Mouse (Mus musculus): ENCODE results near the gene Fbln1.

The Fbln1 gene

GRCm38 (mm10) chr15:85205792-85206702 lies at the start of gene Fbln1:
Gene Fbln1, plus strand, starts transcription at chr15:85205949.
- no peak for DNase-seq (ENCODE audit: low read depth, low spot score)

GRCm38 (mm10) chr15:85156198-85156597 lies 49.6 kb upstream of the Fbln1 start:
- no peak for DNase-seq (ENCODE audit: low read depth, low spot score)

GRCm38 (mm10) chr15:85161416-85161815 lies 44.3 kb upstream of the Fbln1 start:
- no peak for DNase-seq (ENCODE audit: low read depth, low spot score)

GRCm38 (mm10) chr15:85162693-85163663 lies 42.8 kb upstream of the Fbln1 start:
- DNase-seq (ENCODE audit: low read depth, low spot score): no peak

DNA sequence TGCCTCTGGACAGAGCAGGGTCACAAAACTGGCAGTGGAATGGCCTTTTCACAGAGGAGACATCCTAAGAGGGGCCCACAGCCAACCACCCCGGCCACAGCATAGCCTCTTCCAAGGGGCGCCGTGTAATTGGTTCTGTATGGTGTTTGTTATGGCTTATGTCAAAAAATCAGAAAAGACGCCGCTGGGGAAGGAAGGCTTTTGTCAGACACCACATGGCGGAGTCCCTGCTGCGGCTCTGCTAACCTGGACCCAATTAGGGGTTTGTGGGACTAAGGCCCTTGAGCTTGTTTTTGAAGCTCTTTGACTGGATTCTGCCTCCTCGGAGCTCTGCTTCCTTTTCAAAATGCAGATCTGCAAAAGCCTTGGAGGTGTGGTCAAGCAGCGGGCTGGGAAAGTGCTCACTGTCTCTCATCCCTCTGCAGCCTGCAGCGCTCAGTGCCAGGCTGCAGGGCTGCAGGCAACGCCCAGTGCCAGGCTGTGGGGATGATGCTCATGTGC lies 39.3 kb upstream of the Fbln1 start:
- DNase-seq (ENCODE audit: low read depth, low spot score): no peak

GRCm38 (mm10) chr15:85167086-85167679 lies 38.6 kb upstream of the Fbln1 start:
- DNase-seq (ENCODE audit: low read depth, low spot score): no peak

- no peak for DNase-seq (ENCODE audit: low read depth, low spot score)
Measured at GRCm38 (mm10) chr15:85172054-85172453, 33.7 kb upstream of the Fbln1 start.

GRCm38 (mm10) chr15:85173425-85173824 lies 32.3 kb upstream of the Fbln1 start:
- DNase-seq (ENCODE audit: low read depth, low spot score): no peak

GRCm38 (mm10) chr15:85174060-85174459 lies 31.7 kb upstream of the Fbln1 start:
- no peak for DNase-seq (ENCODE audit: low read depth, low spot score)

- peak; percentile 56 for DNase-seq (ENCODE audit: low read depth, low spot score)
Measured at GRCm38 (mm10) chr15:85177576-85177975, 28.2 kb upstream of the Fbln1 start.

GRCm38 (mm10) chr15:85178172-85178571 lies 27.6 kb upstream of the Fbln1 start:
- DNase-seq (ENCODE audit: low read depth, low spot score): no peak

DNA sequence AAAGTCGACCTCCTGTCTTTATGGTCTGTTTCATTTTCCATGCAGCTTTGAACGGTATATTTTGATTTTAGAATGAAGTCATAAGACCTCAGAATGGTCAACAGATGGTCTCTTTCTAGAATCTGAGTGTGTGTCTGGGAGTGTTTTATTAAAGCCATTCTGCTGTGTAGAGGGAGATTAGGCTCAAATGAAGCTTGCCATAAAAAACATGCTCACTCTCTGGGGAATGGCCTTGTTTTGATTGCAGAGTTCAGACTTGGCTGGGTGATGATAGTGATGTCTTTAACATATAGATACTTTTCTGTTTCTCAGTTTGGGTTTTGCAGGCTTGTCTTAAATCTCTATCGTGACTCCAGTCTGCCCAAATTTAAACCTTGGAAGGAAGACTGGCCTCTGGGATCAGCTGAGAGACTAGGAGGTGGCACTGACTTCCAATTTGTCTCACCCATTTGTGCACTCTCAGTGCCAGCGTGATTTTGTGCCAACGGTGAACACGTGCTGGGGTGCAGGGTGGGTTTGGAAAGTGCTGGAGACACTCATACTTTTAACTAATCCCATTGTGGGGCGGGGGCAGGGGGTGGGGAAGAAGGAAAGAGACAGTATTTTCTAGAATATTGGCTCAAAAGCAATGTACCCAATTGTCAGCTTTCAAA lies 26.1 kb upstream of the Fbln1 start:
- DNase-seq (ENCODE audit: low read depth, low spot score): no peak

GRCm38 (mm10) chr15:85180368-85180767 lies 25.4 kb upstream of the Fbln1 start:
- DNase-seq (ENCODE audit: low read depth, low spot score): no peak

DNA sequence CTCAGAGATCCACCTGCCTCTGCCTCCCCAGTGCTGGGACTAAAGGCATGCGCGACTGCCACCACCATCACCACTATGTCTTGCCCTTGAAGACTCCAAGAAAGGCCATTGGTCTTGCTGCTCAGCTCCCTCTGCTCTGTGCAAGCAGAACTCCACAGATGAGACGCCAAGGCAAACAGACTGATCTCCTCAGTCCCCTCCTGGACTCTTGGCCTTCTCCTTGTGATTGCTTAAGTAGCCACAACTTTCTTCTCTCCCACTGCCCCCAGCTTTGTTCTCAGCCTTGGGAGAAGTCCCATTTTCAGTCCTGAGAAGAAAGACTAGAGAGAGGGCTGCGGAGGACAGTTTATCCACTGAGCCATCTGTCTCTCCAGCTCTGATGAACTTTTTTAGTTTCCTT lies 23.7 kb upstream of the Fbln1 start:
- no peak for DNase-seq (ENCODE audit: low read depth, low spot score)

DNA sequence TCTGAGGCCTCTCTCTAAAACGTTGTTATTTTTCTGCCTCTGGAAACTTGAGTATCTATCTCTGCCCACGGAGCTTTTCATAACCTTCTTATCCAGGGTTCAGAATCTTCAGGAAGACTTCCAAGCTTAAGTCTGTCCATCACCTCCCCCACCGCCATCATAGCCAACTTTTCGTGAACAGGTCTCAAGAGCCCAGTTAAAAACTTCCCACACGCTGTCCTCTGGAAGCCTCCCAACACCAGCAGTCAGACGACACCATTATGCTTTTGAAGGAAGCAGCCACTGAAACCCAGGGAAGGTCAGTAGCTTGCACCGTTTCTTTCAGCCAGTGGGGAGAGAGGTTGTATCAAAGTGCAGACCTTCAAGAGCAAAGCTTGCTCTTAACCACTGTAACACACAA lies 18.8 kb upstream of the Fbln1 start:
- DNase-seq (ENCODE audit: low read depth, low spot score): no peak

GRCm38 (mm10) chr15:85188167-85188778 lies 17.5 kb upstream of the Fbln1 start:
- no peak for DNase-seq (ENCODE audit: low read depth, low spot score)

GRCm38 (mm10) chr15:85200446-85201289 lies 5.1 kb upstream of the Fbln1 start:
- no peak for DNase-seq (ENCODE audit: low read depth, low spot score)

DNA sequence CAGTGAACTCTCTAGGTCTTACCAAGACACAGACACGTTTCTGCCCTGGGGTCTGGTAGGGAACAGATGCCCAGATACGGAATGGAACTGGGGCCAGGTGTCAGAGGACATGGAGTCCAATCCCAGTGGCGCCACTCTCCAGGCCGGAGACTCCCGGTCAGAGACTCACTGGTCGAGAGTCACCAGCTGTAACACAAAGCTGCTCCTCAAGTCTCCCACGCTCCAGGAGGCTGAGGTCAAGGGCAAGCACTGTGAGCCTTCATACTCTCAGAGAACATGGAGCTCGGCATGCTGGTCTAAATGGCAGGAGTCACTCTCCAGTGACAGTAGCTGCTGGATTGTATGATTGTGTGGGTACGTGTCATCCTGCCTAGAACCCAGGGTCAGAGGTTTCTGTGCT lies 3.5 kb upstream of the Fbln1 start:
- no peak for DNase-seq (ENCODE audit: low read depth, low spot score)

- DNase-seq (ENCODE audit: low read depth, low spot score): no peak
Measured at GRCm38 (mm10) chr15:85202787-85203186, 3.0 kb upstream of the Fbln1 start.

GRCm38 (mm10) chr15:85204383-85204782 lies 1.4 kb upstream of the Fbln1 start:
- DNase-seq (ENCODE audit: low read depth, low spot score): no peak
